Mouse (Mus musculus): ENCODE measurements at regions not wholly inside any gene's neighbourhood (a gene's known extent, or its start where the extent isn't known, plus 50 kb on each side); places are given as distances from the start of the nearest gene placed in this dataset.

GRCm38 (mm10) chr8:51906516-51906915 lies 1605.0 kb upstream of the Aga start:
- no peaks in the 10 kb centered on the region for H3K9me3 ChIP-seq (ENCODE audit: control insufficient read depth, low read length)
- WGBS: 78% methylated on average over 2 of the region's 2 CpGs
- no peaks in the 10 kb centered on the region for H3K4me1 ChIP-seq (ENCODE audit: control insufficient read depth, insufficient read depth, low read length)
- ATAC-seq (ENCODE audit: low FRiP score) (no peak), DNase-seq (ENCODE audit: low spot score, missing footprints) (peak; percentile 31)
- no peak overlapping the region for H3K27ac ChIP-seq (ENCODE audit: low read depth, low read length)
- no peak overlapping the region for H3K4me3 ChIP-seq (ENCODE audit: low read depth, low read length)
- H3K36me3 ChIP-seq (ENCODE audit: control insufficient read depth, insufficient read depth, low read length): no peaks in the 10 kb centered on the region
- H3K9ac ChIP-seq (ENCODE audit: low read length): no peak overlapping the region
- no peak overlapping the region for H3K4me2 ChIP-seq
- no peaks in the 10 kb centered on the region for H3K27me3 ChIP-seq (ENCODE audit: control insufficient read depth, insufficient read depth, low read length)

- H3K27me3 ChIP-seq (ENCODE audit: control insufficient read depth, insufficient read depth, low read length): no peaks in the 10 kb centered on the region
- H3K36me3 ChIP-seq (ENCODE audit: control insufficient read depth, insufficient read depth, low read length): no peaks in the 10 kb centered on the region
- no peak overlapping the region for H3K4me2 ChIP-seq
- H3K9me3 ChIP-seq (ENCODE audit: control insufficient read depth, low read length): no peaks in the 10 kb centered on the region
- DNase-seq (ENCODE audit: low spot score, missing footprints): peak; percentile 73
- no peak overlapping the region for H3K9ac ChIP-seq (ENCODE audit: low read length)
- no peak overlapping the region for H3K4me3 ChIP-seq (ENCODE audit: low read depth, low read length)
- H3K27ac ChIP-seq (ENCODE audit: low read depth, low read length): no peak overlapping the region
- H3K4me1 ChIP-seq (ENCODE audit: control insufficient read depth, insufficient read depth, low read length): no peaks in the 10 kb centered on the region
- 75% methylated on average over 2 of the region's 2 CpGs for WGBS
- ATAC-seq (ENCODE audit: low FRiP score): no peak
Measured at GRCm38 (mm10) chr8:51910351-51910750, 1601.2 kb upstream of the Aga start.

- H3K9ac ChIP-seq (ENCODE audit: low read length): no peak overlapping the region
- ATAC-seq (ENCODE audit: low FRiP score) (no peak), DNase-seq (ENCODE audit: low spot score, missing footprints) (no peak)
- no peak overlapping the region for H3K4me3 ChIP-seq (ENCODE audit: low read depth, low read length)
- H3K9me3 ChIP-seq (ENCODE audit: control insufficient read depth, low read length): no peaks in the 10 kb centered on the region
- H3K27me3 ChIP-seq (ENCODE audit: control insufficient read depth, insufficient read depth, low read length): no peaks in the 10 kb centered on the region
- H3K4me2 ChIP-seq: no peak overlapping the region
- H3K4me1 ChIP-seq (ENCODE audit: control insufficient read depth, insufficient read depth, low read length): no peaks in the 10 kb centered on the region
- no peaks in the 10 kb centered on the region for H3K36me3 ChIP-seq (ENCODE audit: control insufficient read depth, insufficient read depth, low read length)
- WGBS: 71% methylated on average over 1 of the region's 1 CpGs
- no peak overlapping the region for H3K27ac ChIP-seq (ENCODE audit: low read depth, low read length)
Measured at GRCm38 (mm10) chr8:51944876-51945275, 1566.7 kb upstream of the Aga start.

GRCm38 (mm10) chr8:51962516-51962915 lies 1549.0 kb upstream of the Aga start:
- DNase-seq (ENCODE audit: low spot score, missing footprints) (no peak), ATAC-seq (ENCODE audit: low FRiP score) (no peak)
- Histone ChIP-seq H3K36me3 (ENCODE audit: control insufficient read depth, insufficient read depth, low read length) (no peaks in the 10 kb centered on the region), H3K9me3 (ENCODE audit: control insufficient read depth, low read length) (no peaks in the 10 kb centered on the region), H3K4me1 (ENCODE audit: control insufficient read depth, insufficient read depth, low read length) (no peaks in the 10 kb centered on the region), H3K9ac (ENCODE audit: low read length) (no peak overlapping the region), H3K4me3 (ENCODE audit: low read depth, low read length) (no peak overlapping the region), H3K27ac (ENCODE audit: low read depth, low read length) (no peak overlapping the region), H3K27me3 (ENCODE audit: control insufficient read depth, insufficient read depth, low read length) (no peaks in the 10 kb centered on the region), H3K4me2 (no peak overlapping the region)
- 95% methylated on average over 4 of the region's 4 CpGs for WGBS

GRCm38 (mm10) chr8:52001696-52002095 lies 1509.8 kb upstream of the Aga start:
- DNase-seq (ENCODE audit: low spot score, missing footprints) (peak; percentile 57), ATAC-seq (ENCODE audit: low FRiP score) (no peak)
- Histone ChIP-seq H3K36me3 (ENCODE audit: control insufficient read depth, insufficient read depth, low read length) (no peaks in the 10 kb centered on the region), H3K4me1 (ENCODE audit: control insufficient read depth, insufficient read depth, low read length) (no peaks in the 10 kb centered on the region), H3K27me3 (ENCODE audit: control insufficient read depth, insufficient read depth, low read length) (no peaks in the 10 kb centered on the region), H3K4me3 (ENCODE audit: low read depth, low read length) (no peak overlapping the region), H3K9ac (ENCODE audit: low read length) (no peak overlapping the region), H3K27ac (ENCODE audit: low read depth, low read length) (no peak overlapping the region), H3K4me2 (no peak overlapping the region), H3K9me3 (ENCODE audit: control insufficient read depth, low read length) (no peaks in the 10 kb centered on the region)
- WGBS: 89% methylated on average over 4 of the region's 4 CpGs
